Mouse (Mus musculus): ENCODE data around the gene Fbln5.

The Fbln5 gene

DNA sequence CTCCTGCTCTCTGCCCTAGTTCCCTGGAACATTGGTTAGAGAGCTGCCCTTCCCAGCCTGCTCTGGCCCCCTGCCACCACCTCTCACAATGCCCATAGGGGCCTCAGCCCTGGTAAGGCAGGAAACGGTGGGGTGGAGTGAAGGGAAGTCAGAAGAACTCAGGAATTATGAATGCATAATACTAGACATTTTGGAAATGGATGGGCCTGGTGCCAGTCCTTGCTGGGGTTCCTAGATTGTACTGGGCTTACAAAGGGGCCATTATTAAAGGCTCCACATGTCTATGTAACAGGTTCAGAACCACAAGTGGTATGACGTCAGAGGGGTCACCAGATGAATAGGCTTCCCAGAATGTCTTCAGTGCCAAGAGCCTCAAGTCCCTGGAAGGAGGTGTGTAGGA is 11.5 kb downstream of the Fbln5 start:
- peak; percentile 61 for DNase-seq (ENCODE audit: low spot score)

DNA sequence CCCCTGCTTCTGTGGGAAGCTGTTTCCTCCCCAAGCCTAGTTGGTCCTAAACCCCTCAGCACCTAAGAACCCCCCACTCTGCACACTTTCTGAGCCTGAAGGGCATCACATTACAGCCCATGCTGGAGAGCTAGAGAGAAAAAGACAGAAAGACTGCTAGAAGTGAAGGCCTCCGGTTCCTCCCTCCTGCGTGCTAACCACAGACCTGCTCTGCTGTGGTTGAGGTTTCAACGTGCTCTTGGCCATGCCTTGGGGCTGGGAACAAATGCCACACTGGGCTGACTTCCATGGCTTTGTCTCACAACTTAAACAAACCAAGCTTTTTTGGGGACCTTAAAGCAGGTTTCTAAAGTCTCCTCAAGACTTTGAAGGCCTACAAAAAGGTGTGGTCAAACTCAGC is 16.4 kb downstream of the Fbln5 start:
- DNase-seq (ENCODE audit: low spot score), result no peak

DNA sequence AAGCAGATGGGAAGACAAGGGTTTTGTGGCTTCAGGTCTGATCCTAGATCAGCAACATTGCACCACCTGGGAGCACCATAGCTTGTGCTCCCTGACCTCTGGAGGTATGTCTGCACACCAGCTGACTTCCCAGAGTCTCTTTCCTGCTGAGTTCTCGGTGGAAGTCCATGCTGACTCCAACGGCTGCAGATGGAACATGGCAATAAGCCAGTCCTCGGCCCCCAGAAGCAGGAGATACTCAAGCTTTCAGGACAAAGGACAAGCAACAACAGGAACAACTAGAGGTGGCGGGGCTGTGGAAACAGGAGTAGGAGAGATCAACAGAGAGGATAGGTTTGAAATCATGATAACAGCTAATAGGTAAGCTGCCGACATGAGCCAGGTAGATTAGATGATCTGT is 17.1 kb downstream of the Fbln5 start:
- no peak for DNase-seq (ENCODE audit: low spot score)

DNA sequence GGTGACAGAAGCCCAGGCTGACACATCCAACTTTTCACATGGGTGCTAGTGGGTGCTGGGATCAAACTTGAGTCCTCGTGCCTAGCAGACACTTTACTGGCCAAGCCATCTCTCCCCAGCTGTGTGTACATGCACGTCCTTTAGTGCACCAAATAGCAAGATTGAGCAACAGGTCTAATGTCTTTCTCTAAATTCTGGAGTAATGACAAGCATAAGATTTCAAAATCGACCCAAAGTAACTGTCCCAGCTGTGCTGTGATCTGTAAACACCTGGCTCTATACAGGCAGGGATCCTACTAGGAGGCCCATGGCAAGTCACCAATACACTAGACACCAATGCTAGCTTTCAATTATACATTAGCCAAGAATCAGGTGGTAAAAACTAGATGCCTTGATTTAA is 17.8 kb downstream of the Fbln5 start:
- DNase-seq (ENCODE audit: low spot score), result peak; percentile 51

DNA sequence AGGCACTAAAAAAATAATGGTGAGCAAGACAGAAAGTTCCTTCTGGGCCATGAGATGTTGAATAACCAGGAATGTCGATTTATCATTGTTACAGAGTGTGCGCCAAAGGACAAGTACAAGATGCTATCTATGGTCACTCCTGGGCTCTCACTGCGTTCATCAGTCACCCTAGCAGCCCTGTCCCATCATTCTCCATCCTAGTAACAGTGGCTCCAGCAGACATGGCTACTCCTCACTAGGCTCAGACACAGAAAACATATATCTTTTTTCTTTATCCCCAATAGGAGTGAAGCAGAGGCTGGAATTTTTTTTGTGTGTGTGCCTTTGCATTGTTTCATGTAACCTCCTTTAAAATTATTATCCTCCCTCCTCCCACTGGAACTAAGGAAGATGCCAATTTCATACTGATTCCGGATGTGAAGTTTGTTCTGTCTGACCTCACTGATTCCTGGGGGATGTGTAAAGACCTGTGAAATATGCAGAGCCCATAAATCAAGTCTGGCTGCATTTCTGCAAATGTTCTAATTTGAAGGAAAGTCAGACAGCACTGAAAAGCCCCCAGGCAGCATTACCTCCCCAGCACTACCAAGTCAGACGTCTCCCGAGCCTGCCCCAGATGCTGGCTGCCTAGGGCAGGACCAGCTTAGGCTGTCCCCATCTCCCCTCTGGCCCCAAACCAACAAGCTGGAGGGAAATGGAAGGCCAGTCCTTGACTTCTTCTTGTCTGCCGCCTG is 20.5 kb downstream of the Fbln5 start:
- no peak for DNase-seq (ENCODE audit: low spot score)

DNA sequence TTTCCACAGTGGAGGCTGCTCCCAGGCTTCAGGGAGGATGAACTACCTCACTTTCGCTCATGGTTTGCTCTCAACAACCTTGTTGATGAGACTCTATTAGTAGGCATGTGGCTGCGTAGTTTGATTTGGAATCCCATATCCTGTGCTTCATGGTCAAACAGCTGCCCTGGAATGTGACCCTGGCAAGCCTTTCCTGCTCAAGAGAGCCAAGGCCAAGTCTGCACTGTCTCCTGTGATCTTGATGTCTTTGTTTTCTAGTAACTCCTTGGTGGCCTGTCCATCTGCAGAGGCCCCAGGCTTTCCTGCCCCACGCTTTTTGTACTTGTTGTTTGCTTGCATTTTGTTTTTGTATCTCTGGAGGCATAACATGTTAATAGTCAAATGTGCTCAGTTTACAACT is 24.4 kb downstream of the Fbln5 start:
- peak; percentile 40 for DNase-seq (ENCODE audit: low spot score)

DNA sequence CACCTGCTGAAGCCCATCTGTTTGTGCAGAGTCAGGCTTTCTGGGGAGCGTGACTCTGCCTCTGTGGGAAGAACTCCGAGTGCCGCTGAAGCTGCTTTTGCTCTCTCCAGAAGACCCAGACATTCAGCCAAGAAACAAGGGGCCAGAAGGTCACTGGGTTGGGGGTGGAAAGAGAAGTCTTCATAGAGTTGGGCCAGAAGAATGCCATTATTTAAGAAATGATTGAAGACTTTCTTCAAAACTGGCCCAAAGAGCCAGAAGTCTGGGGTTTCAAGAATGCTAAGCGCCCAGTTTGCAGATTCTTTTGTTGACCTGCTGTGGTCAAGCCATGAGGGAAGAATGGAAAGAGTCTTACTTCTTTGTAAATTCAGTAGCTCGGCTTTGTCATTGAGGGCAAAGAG is 25.6 kb downstream of the Fbln5 start:
- peak; percentile 80 for DNase-seq (ENCODE audit: low spot score)

DNA sequence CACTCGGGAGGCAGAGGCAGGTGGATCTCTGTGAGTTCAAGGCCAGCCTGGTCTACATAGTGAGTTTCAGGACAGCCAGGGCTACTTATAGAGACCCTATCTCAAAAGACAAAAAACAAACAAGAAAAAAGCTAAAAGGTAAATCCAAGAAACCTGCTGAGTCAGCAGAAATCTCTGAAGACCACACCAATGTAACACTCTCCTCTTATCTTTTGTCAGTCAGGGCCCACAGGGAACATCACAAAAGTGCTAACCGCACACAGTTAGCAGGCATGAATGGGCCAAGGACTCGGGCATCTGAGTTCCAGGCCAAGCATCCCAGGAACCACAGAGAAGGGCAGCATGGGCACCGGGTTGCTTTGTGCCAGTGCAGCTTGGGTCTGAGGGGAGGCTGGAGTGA is 26.2 kb downstream of the Fbln5 start:
- no peak for DNase-seq (ENCODE audit: low spot score)

DNA sequence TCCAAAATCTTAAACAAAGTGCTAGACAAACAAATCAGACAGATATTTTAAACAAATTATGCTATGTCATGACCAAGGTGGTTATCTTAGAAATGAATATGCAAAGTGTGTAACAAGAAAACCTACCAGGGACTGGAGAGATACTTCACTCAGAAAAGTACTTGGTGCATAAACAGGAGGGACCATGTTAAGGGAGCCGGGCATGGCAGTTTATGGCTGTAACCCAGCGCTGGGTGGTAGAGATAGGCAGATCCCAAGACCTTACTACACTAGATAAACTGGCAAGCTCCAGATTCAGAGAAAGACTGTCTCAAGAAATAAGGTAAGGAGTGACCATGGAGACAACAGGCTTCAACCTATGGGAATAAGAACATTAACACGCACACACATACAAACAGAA is 29.1 kb downstream of the Fbln5 start:
- DNase-seq (ENCODE audit: low spot score), result no peak

DNA sequence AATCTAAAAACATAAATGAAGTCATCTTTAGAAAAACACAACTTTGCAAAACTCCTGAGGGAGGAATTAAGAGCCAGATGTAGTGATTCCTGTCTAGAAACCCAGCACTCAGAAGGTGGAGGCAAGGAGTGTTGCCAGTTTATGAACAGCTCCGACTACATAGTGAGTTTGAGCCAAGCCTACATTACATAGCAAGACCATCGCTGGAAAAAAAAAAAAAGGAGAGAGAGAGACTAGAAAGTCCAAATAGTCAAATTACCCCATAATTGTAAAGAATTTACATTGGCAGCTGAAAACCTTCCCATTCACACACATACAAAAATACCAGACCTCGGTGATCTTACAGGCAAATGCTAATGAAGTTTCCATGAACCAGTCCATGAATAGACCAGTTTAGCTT is 29.6 kb downstream of the Fbln5 start:
- DNase-seq (ENCODE audit: low spot score), result no peak

DNA sequence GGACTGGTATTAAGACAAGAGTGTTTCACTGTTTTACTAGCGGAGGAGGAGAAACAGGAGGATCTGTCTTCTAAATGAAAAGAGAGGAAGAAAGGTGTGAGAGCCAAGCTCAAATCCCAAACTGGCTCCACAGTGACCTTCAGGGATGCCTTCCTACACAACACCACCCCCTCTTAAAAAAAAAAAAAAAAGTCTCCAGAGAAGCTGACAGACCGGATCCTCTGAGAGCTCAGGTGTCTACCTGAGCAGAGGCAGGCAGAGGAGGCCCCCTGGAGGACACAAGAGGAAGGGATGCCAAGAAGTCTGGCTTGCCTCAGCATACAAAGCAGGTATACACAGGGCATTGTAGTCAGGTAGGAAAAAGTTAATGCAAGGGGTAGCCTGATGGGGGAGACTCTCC is 36.1 kb downstream of the Fbln5 start:
- DNase-seq (ENCODE audit: low spot score), result no peak

DNA sequence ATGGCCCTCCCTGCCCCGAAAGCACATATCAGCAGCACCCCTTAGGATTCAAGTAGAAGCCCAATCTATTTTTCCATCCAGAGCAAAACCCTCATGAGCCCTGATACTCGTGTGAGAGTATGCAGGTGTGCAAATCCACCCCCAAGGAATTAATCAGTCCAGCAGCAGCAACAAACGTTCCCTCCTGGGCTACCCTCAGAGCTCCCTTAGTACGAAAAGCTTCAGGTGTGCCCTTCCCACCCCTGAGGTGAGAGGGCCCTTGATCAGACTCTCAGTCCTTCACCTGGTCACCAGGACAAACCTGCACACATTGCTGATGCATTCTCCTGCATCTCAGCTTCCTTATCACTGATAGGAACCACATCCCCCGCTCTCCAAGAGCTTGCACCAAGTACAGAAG is 37.9 kb downstream of the Fbln5 start:
- no peak for DNase-seq (ENCODE audit: low spot score)

DNA sequence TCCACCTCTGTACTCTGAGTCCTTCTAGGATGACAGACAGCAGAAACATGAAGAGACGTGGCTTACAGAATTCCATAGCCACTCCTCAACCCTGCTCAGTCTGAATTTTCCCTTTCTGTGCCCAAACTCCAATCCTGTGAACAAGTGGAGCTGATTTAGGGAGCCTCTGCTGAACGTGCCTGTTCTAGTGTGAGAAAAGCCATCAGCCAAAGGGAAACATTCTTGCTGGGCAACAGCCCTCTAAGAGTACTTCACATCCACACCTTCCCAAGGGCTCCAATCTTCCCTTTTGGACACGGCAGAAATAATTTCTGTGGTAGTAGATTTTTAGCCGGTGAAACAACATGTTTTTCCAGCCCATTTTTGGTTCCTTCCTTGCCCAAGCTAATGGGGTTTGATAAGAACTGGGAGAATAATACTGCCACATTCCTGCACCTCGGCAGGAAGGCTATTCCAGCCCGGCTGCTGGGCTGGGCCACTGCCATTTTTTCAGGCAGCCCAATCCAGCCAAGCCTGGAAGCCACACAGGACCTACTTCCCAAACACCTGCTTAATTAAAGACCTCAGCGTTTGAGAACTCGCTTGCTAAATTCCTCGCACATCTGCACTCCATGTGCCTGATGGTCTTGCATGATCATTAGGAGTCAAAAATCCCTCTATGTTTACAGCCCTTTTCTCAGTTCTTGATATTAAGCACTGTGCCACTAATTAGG is 41.1 kb downstream of the Fbln5 start:
- DNase-seq (ENCODE audit: low spot score), result no peak

DNA sequence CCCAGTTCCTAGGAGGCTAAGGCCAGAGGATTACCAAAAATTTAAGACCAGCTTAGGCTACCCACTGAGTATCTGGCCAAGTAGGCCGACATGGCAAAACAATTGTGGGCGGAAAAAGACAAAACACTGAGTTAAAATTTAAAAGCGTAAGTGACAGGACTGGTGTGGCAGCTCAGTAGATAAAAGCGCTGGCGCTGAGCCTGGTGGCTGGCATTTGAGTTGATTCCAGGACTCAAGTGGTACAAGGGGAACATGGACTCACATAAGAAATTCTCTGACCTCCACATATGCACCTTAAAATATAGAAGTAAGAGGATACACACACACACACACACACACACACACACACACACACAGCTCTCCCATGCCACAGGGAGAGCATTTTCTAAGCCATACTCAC is 42.5 kb downstream of the Fbln5 start:
- peak; percentile 22 for DNase-seq (ENCODE audit: low spot score)

DNA sequence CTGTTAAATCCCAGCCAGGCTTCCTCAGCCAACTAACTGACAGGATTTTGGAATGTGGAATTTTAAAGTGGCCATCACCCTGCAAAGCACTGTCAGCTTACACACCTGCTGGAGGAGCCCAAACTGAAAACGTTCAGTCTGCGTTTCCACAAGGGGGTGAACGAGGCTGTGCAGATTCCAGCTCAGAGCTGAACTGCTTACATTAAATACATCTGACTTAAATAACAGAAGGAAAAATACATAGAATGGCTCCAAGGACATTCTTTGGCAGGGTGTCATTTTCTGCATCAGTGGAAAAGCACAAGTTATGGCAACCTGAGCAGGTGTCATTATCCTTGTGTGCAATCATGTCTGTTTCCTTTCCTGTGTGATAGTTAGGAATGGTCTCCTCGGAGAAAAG is 44.7 kb downstream of the Fbln5 start:
- DNase-seq (ENCODE audit: low spot score), result no peak

DNA sequence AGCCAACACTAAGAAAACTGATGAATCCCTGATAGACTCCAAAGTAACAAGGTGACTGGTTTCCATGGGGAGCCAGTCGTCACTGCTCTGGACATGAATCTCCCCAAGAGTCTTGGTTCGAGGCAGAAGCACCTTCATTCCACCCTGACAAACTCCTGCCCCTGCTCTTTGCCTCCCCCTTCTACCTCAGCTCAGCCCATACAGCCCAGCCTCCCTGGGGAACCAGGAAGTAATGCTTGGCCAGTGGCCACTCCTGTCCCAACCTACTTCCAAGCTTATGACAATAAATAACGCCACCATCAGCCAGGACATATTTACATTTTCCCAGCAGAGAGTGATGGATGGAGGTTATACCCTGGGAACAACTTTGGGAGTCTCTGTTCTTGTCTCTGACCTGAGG is 45.9 kb downstream of the Fbln5 start:
- DNase-seq (ENCODE audit: low spot score), result no peak

DNA sequence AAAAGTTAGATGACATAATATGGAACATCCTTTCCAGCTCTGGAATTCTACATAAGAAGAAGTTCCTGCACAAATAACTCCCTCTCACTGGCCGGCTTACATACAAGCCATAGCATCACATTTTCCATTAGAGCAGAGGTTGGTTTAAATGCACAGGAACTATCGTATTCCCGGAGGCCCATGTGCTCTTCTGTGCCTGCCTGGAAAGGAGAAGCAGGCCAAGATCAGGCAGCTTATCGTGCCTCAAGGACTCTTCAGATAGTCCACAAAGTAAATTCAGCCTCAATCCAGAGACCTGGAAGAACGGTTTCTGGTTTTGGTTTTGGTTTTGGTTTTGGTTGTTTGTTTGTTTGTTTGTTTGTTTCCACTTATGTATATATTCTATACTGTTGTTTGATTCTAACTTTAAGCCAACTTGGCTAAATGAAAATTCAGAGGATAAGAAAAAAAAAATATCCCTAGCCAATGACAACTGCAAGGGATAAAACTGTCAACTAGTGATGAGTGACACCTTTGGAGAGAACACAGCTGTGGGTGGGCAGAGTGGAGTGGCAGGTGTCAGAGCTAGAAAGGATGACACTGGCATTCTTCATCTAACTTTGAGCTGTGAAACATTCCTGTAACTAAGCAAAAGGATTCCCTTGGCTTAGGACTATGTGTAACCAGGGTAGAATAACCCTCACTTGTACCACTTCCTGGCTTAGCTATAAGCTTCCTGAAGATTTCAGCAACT is 48.4 kb downstream of the Fbln5 start:
- no peak for DNase-seq (ENCODE audit: low spot score)

DNA sequence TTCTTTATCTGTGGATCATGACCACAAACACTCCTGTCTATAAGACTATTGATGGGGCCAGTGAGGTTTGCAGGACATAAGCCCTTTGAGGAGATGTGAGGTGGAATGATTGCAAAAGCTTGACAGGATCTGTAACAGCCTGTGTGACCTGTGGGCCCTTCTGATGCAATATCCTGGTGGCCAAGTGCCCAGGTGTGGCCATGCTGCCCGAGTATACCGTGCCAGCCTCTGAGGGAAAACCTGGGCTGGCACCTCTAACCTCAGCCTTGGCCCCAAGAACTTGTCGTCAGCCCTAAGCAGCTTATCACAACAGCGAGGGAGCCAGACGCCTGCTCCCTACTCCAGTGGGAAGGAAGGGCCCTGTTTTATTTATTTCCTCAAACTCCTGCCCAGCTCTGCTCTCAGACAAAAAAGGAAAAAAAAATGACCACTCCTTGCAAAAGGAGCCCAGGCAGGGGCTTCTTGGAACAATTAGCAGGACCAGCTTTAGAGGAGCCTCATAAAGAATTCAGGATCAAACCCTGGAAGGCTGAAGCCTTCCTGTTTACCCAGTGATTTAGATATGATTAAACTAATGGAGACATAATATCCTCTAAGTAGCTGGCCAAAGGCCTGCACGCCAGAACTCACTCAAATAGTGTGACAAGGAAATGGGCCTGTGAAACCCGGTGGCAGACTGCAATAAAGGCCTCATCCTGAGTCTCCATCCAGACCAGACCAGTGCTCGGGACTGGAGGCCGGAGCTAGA is 51.4 kb downstream of the Fbln5 start:
- DNase-seq (ENCODE audit: low spot score), result peak; percentile 67

DNA sequence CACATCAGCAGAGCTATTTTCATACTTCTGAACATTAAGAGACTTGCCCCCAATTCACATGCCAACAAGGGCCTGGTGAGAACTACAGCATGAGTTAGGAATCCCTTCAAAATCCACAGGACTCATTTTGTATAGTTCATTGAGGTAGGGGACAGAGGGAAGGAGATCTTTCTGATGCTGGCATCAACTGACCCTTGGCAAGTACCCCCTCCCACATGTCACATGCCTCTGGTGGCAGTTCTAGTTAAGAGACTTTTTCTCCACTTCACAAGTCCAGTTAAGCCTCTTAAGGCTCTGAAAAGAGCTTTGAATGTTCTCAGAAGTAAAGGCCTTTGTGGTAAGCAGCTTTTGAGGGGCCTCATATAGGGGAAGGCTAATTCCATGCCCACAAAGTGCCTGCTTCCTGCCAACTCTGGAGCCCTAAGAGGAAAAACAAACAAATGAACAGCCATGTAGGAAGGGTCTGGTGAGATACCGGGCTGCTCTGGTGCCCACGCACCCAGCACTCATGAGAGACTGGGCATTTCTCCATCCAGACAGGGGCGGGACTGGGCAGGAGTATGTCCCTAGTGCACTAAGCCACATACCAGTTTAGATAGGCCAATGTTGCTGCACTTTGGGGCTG is 52.5 kb downstream of the Fbln5 start:
- no peak for DNase-seq (ENCODE audit: low spot score)

DNA sequence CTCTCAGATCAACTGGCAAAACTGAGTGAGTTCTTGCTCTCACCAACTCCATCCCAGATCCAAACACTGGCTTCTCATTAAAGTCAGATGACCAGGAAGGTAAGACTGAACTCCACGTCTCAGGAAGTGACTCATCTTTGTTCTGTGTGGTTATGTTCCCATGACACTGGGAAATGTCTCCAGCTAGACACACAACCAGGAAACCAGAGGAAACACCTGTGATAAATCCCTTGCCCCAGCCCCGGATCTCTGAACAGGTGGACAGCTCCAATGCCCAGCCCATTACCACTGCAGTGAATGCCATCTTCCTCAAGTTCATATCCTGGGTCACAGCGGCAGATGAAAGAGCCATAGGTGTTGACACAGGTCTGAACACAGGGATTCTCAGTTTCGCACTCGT is 54.0 kb downstream of the Fbln5 start:
- DNase-seq (ENCODE audit: low spot score), result no peak

DNA sequence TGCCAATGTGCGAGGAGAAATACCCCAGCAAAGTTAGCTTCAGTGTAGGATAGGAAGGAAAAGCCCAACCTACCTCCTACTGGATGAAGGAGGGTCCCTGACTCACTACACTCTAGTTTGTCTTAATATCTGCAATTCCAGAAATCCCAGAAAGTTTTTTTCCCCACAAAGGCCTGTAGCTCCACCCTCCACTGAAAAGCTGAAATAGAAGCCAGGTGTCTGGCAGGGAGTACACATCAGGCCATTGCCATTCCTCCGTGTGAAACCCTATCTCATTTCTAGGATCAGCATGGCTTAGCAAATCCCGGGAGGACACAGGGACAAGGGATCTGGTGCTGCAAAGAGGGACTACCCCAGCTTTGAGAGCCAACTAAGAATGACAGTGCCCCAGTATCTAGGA is 55.8 kb downstream of the Fbln5 start:
- DNase-seq (ENCODE audit: low spot score), result peak; percentile 41

DNA sequence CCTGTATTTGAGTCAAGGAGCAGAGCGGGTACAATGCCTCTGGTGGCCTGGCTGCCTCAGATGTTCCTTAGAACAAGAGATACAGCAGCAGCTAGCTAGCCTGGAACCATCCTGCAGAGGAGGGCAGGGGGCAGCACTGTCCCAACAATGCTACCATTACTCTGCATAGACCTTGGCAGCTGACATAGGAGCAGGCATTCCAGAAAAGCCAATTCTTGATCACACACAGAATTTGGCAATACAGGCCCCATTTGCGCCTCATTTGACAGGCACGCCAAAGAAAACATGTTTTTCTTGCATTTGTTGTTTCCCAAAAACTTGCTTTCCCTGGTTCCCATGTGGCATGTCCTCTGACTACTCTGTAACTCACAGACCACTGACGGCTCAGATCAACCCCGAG is 56.8 kb downstream of the Fbln5 start:
- peak; percentile 84 for DNase-seq (ENCODE audit: low spot score)
